Mouse (Mus musculus) limb, embryonic 14.5 days (tissue): ENCODE measurements around the gene Jakmip3. TPM values are rescaled to one million over a fixed set of nuclear protein-coding genes. Genes with fewer than 3 reads are reported as not detected.
A peak's percentile ranks its signal among the peaks of the same experiment; 100 is the strongest.

Experiments
- ATAC-seq: fragments of 200-750 bp; cut with Nextera tagmentation; 2 replicates; pipeline ENCODE4 v1.8.0; 2017; ENCODE audit warnings: low read depth, moderate number of reproducible peaks, moderate TSS enrichment; ENCODE audit not compliant: low FRiP score
- DNase-seq: peaks from one replicate; pipeline ENCODE4 v3.0.0-alpha.2; 2015; ENCODE audit warnings: low spot score
- H3K27ac ChIP-seq: fragments of 300-500 bp; sonication (generic); replicated peaks from 2 replicates; pipeline ENCODE4 v1.5.1; 2014; ENCODE audit warnings: low read depth, mild to moderate bottlenecking, low read length, moderate library complexity, mixed read lengths
- H3K27me3 ChIP-seq: fragments of 300-500 bp; sonication (generic); 2 replicates; pipeline ENCODE4 v1.6.1; 2014; ENCODE audit warnings: low read length, mixed read lengths; ENCODE audit not compliant: control insufficient read depth, insufficient read depth
- H3K36me3 ChIP-seq: fragments of 300-500 bp; sonication (generic); 2 replicates; pipeline ENCODE4 v1.6.1; 2014; ENCODE audit warnings: mild to moderate bottlenecking, low read length, moderate library complexity, mixed read lengths; ENCODE audit not compliant: control insufficient read depth, insufficient read depth
- H3K4me1 ChIP-seq: fragments of 300-500 bp; sonication (generic); 2 replicates; pipeline ENCODE4 v1.6.1; 2014; ENCODE audit warnings: antibody characterized with exemption, low read length, mixed read lengths; ENCODE audit not compliant: control insufficient read depth, insufficient read depth
- H3K4me2 ChIP-seq: fragments of 300-500 bp; sonication (generic); replicated peaks from 2 replicates; pipeline ENCODE4 v1.6.1; 2014; ENCODE audit warnings: low read depth, mild to moderate bottlenecking, low read length, moderate library complexity; ENCODE audit not compliant: severe bottlenecking
- H3K4me3 ChIP-seq: fragments of 300-500 bp; sonication (generic); replicated peaks from 2 replicates; pipeline ENCODE4 v1.5.1; 2014; ENCODE audit warnings: low read length
- H3K9ac ChIP-seq: fragments of 300-500 bp; sonication (generic); 2 replicates; pipeline ENCODE4 v1.6.1; 2014; ENCODE audit warnings: mild to moderate bottlenecking, low read depth, low read length, moderate library complexity; ENCODE audit not compliant: severe bottlenecking
- H3K9me3 ChIP-seq: fragments of 300-500 bp; sonication (generic); 2 replicates; pipeline ENCODE4 v1.6.1; 2016; ENCODE audit warnings: low read length; ENCODE audit not compliant: control insufficient read depth
- POLR2A ChIP-seq: fragments of 200-500 bp; IDR thresholded peaks from 2 replicates; pipeline ENCODE4 v1.8.0; 2012; ENCODE audit warnings: inconsistent platforms, mild to moderate bottlenecking, moderate library complexity, borderline replicate concordance; ENCODE audit not compliant: insufficient read depth, insufficient read length; ENCODE audit errors: extremely low read depth
- WGBS: fragments of 180-500 bp; shearing (Covaris S2); extraction: QIAGEN DNeasy Blood & Tissue Kit; methylation state at CpG from one replicate; pipeline ENCODE4 v1.1.7; 2014; 5-methylcytosine and 5-hydroxymethylcytosine counted together
- polyA plus RNA-seq, 2 experiments: library from polyadenylated mRNA; depleted of rRNA in 1 of 2; stranded (reverse) in 1 of 2; unstranded in 1 of 2; fragments of >200 nt; fragmentation: Nextera tagmentation in 1 of 2; extraction: Ambion mirVana in 1 of 2; gene quantifications; 2 replicates each; pipeline versions ENCODE4 v1.2.1 to v1.2.3; 2012 to 2014

Gene Jakmip3
- polyA plus RNA-seq, 2 experiments: 0.48 to 1.4 TPM

DNA sequence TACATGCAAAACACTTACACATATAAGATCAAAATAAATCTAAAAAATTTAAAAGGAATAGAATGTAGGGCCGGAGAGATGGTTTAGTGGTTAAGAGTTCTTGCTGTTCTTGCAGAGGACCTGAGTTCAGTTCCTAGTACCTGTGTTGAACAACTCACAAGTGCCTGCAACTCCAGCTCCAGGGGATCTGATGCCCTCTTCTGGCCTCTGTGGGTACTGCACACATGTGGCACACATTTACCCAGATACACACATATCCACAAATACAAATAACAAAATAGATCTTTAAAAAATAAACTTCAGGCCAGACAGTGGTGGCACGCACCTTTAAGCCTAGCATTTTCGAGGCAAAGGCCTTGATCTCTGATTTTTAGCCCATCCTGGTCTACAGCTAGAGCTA is 6.0 kb upstream of the Jakmip3 start:
- H3K4me2 ChIP-seq: no peak overlapping the region
- H3K36me3 ChIP-seq: no peaks in the 10 kb centered on the region
- no peak overlapping the region for H3K4me3 ChIP-seq
- no peak overlapping the region for H3K27ac ChIP-seq
- 87% methylated on average over 3 of the region's 3 CpGs for WGBS
- H3K4me1 ChIP-seq: no peaks in the 10 kb centered on the region
- no peaks in the 10 kb centered on the region for H3K9me3 ChIP-seq
- no peak for TF ChIP-seq POLR2A
- H3K27me3 ChIP-seq: peaks cover 9% of the 10 kb centered on the region
- DNase-seq (no peak), ATAC-seq (no peak)
- no peak overlapping the region for H3K9ac ChIP-seq

- no peak overlapping the region for H3K4me2 ChIP-seq
- 84% methylated on average over 7 of the region's 7 CpGs for WGBS
- H3K4me3 ChIP-seq: no peak overlapping the region
- H3K27me3 ChIP-seq: peaks cover 44% of the 10 kb centered on the region
- no peaks in the 10 kb centered on the region for H3K9me3 ChIP-seq
- no peak for ATAC-seq
- no peak overlapping the region for H3K27ac ChIP-seq
- no peak overlapping the region for H3K9ac ChIP-seq
- no peak for TF ChIP-seq POLR2A
- H3K36me3 ChIP-seq: no peaks in the 10 kb centered on the region
- no peak for DNase-seq
- H3K4me1 ChIP-seq: peaks cover 4% of the 10 kb centered on the region
These were observed 1.5 kb upstream of the Jakmip3 start for GRCm38 (mm10) chr7:138938991-138939390.

GRCm38 (mm10) chr7:138940256-138940611 is 296 bp upstream of the Jakmip3 start:
- 3% methylated on average over 17 of the region's 17 CpGs for WGBS
- no peak for DNase-seq
- Histone ChIP-seq H3K36me3 (no peaks in the 10 kb centered on the region), H3K9me3 (no peaks in the 10 kb centered on the region), H3K4me3 (peak overlapping the region; percentile 43), H3K27me3 (peaks cover 44% of the 10 kb centered on the region), H3K9ac (peak overlapping the region; percentile 26), H3K4me2 (peak overlapping the region; percentile 84), H3K4me1 (peaks cover 4% of the 10 kb centered on the region), H3K27ac (no peak overlapping the region)
- TF ChIP-seq POLR2A: no peak
- ATAC-seq: no peak

DNA sequence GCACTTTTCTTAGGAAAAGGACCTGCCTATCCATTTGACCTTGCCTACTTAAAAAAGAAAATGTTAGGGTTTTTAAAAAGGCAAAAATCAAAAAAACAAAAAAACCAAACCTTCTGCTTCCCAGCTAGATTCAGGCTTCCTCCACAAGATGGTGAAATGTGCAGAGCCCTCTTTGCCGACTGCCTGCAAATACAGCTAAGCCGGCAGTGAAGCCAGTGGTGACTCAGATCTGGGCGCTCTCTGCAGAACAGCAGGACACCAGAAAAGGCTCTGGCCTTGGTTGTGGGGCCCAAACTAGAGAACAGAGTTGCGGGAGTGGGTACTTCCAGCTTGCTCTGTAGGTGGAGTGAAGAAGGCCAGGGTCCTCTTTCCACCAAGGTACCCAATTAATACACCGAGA is 1.0 kb downstream of the Jakmip3 start:
- DNase-seq: no peak
- no peak overlapping the region for H3K9ac ChIP-seq
- no peaks in the 10 kb centered on the region for H3K36me3 ChIP-seq
- peaks cover 44% of the 10 kb centered on the region for H3K27me3 ChIP-seq
- no peak for ATAC-seq
- WGBS: 35% methylated on average over 5 of the region's 5 CpGs
- H3K4me1 ChIP-seq: peaks cover 4% of the 10 kb centered on the region
- peak overlapping the region; percentile 84; the same call in 1 of the 2 replicates for H3K4me2 ChIP-seq
- no peaks in the 10 kb centered on the region for H3K9me3 ChIP-seq
- H3K4me3 ChIP-seq: peak overlapping the region; percentile 43
- no peak for TF ChIP-seq POLR2A
- no peak overlapping the region for H3K27ac ChIP-seq

- TF ChIP-seq POLR2A: no peak
- H3K4me1 ChIP-seq: peaks cover 4% of the 10 kb centered on the region
- no peak overlapping the region for H3K9ac ChIP-seq
- no peak overlapping the region for H3K27ac ChIP-seq
- WGBS: 88% methylated on average over 1 of the region's 1 CpGs
- H3K4me2 ChIP-seq: no peak overlapping the region
- no peaks in the 10 kb centered on the region for H3K9me3 ChIP-seq
- H3K27me3 ChIP-seq: peaks cover 44% of the 10 kb centered on the region
- DNase-seq (no peak), ATAC-seq (no peak)
- H3K36me3 ChIP-seq: no peaks in the 10 kb centered on the region
- no peak overlapping the region for H3K4me3 ChIP-seq
These were observed 1.8 kb downstream of the Jakmip3 start for GRCm38 (mm10) chr7:138942301-138942700.

GRCm38 (mm10) chr7:138945668-138946067 is 5.1 kb downstream of the Jakmip3 start:
- WGBS: 56% methylated on average over 3 of the region's 3 CpGs

More at GRCm38 (mm10) chr7:138945668-138946067, 5.1 kb downstream of the Jakmip3 start:
- H3K36me3 ChIP-seq: no peaks in the 10 kb centered on the region
- H3K4me2 ChIP-seq: no peak overlapping the region
- TF ChIP-seq POLR2A: no peak
- H3K9me3 ChIP-seq: no peaks in the 10 kb centered on the region
- no peaks in the 10 kb centered on the region; the same call in none of the 2 replicates for H3K4me1 ChIP-seq
- no peak overlapping the region for H3K4me3 ChIP-seq
- peaks cover 24% of the 10 kb centered on the region for H3K27me3 ChIP-seq
- no peak overlapping the region for H3K27ac ChIP-seq
- ATAC-seq: no peak
- no peak overlapping the region for H3K9ac ChIP-seq
- no peak for DNase-seq
